Mouse (Mus musculus) right cerebral cortex, postnatal 14 days (tissue): ENCODE results near the gene Nckap5.

Experiments used
- DNase-seq: peaks from one replicate; pipeline ENCODE4 v3.0.0; 2022

Nckap5 gene

DNA sequence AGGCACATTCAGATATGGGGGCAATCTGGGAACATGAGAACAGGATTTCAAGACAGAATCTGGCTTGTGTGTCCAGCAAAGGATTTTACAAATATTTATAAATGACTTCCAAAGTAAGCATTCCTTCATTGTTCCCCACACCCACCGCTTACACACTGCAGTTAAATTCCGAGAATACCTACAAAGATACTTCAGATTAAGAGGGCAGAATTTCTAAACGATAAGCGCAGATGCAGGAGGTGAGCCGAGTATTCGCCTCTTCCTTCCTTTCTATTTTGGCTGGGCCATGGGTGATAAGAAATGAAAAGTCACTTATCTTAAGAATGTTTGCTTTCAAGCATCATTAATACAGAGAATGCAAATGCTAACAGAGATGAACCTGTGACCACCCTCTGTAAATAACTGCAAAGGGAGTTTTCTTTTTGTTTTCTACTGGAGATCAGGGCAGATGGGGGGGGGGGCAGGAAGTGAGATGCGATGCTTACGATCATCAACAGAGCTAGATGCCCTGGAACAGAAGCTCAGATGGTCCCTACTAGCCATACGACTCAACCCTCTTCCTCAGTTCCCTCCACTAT, 213.0 kb downstream of the Nckap5 start:
- no peak for DNase-seq

GRCm38 (mm10) chr1:126616964-126617363, 213.6 kb downstream of the Nckap5 start:
- no peak for DNase-seq

GRCm38 (mm10) chr1:126612916-126613315, 217.7 kb downstream of the Nckap5 start:
- no peak for DNase-seq

- DNase-seq = no peak
Observed at GRCm38 (mm10) chr1:126608586-126608985, 222.0 kb downstream of the Nckap5 start.

GRCm38 (mm10) chr1:126606189-126607080, 224.2 kb downstream of the Nckap5 start:
- no peak for DNase-seq

DNA sequence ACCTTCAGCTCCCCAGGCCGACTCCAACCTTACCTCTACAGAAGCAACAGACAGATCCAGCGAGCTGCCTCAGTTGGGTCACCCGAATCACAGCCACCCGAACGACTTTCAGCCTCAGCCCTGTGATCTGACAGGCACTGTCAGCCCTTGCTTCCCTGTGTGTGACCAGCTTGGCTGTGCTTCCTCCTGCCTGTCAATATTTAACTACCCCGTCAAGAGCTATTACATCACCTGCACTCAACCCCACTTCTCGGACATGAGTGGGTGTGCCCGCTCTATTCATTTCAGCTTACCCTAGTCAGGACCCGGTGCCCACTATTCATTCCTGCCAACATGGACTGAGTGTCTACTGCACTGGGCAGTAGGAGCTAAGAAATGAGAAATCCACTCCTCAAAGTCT, 226.0 kb downstream of the Nckap5 start:
- no peak for DNase-seq

- no peak for DNase-seq
Observed at GRCm38 (mm10) chr1:126603771-126604515, 226.7 kb downstream of the Nckap5 start.

DNA sequence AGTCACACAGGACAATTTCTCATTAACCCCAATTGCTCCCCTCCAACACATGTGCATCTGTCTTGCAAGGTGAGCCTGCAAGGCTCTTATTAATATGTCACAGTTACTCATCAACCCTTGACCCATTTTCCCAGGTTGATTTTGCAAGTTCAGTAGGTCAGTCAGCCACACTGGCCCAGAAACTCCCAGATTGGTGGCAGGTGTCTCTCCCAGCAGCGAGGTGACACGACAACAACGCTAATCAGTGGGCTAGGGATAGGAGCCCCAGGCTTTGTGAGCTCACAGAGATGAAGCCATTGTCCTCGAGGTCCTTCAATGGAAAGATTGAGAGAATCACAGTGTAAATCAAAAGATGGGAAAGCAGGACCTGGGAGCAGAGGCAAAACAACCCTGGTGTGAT, 230.0 kb downstream of the Nckap5 start:
- no peak for DNase-seq

GRCm38 (mm10) chr1:126597376-126597775, 233.2 kb downstream of the Nckap5 start:
- DNase-seq = peak; percentile 8

GRCm38 (mm10) chr1:126594796-126595195, 235.8 kb downstream of the Nckap5 start:
- no peak for DNase-seq

DNA sequence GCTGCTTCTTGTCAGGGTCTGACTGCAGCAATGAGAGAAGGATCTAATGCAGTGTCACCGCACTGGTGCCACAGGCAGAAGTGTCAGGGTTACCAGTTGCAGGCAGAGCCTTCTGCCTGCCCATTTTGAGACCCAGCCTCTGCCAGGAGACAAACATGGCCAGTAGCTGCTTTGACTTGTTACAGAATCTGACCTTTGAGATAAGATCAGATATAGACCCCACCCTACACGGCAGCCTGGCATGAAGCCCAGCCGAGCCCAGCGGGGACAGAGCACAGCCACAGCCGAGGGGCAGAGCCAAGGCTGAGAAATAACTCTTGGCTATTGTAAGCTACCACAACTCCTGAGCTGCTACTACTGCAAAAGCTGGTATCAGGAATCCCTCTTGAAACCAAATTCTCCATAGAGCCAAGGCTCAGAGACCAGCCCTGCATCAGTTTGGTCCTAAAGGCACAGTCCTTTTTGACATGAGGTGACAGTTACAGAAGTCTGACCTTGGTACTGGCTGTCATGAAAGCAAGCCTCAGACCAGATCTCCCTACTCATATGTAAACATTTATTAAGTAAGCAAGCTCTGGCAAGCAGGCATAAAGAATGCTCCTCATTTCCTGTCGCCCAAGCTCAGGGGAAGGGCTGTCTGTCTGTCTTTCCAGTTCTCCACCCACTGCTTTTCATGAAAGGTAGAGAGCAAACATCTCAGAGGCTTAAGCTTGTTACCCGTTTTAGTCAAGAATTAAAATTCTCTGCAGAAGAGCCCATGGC, 237.4 kb downstream of the Nckap5 start:
- DNase-seq = no peak

DNA sequence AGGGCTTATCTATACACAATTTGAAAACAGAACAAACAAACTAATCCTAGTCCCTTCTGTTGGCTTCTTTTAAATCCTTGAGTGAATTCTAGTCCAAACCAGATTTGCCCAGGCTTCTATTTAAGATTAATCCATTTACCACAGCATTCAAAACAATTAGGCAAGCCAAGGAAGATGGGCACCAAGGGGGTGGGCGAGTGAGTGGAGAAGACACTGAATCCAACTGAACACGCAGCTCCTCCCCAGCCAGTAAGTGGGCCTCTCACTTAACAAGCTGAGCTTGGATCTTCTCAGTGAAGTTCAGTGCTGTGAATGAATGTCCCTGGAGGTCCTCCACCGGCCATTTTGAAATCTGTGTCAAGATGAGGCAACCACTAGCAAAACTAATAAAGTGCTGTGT, 239.7 kb downstream of the Nckap5 start:
- DNase-seq = no peak

GRCm38 (mm10) chr1:126578163-126578562, 252.4 kb downstream of the Nckap5 start:
- no peak for DNase-seq

- DNase-seq = no peak
Observed at GRCm38 (mm10) chr1:126574295-126574694, 256.3 kb downstream of the Nckap5 start.

DNA sequence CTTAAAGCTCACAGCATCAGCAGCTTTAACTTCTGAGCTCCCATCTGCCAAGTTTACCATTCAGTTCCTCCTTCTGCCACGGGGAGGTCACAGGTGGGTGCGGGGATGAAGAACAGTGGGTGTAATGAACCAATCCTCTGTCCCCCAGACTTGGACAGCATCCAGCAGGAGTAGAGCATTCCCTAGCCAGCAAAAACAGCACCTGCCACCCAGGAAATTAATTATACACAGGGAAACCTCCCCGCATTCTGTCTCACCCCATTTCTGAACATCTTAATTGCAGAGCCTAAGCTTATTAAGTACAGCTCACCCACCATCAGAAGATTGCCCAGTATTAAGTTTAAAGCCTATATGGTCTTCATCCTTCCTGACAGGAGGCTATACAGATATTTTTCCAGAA, 256.9 kb downstream of the Nckap5 start:
- no peak for DNase-seq

- DNase-seq = no peak
Observed at GRCm38 (mm10) chr1:126573097-126573496, 257.5 kb downstream of the Nckap5 start.

DNA sequence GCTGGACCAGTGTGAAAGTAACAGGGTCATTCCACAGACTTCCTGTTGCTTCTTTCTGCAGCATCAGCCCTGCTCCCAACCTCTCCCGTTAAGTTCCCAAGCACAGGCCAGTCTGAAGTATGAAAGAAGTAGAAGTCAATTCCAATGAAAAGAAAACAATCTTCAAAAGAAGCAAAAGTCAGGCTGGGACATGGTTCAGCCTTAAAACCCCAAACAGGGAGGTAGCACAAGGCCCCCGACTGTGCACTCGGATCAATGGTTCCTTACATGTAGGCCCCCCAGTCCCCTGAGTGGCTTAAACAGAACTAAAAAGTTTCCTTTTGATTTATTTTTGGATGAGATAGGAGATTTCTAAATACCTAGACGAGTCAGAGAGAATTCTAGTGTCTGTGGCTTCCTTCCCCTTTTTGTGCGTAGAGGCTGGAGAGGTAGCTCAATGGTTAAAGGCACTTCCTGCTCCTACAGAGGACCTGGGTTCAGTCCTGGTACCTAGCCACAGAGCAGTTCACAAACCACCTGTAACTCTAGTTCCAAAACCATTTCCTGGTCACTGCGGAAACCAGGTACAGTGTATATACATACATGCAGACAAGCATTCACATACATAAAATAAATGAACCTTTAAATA, 260.9 kb downstream of the Nckap5 start:
- DNase-seq = no peak

DNA sequence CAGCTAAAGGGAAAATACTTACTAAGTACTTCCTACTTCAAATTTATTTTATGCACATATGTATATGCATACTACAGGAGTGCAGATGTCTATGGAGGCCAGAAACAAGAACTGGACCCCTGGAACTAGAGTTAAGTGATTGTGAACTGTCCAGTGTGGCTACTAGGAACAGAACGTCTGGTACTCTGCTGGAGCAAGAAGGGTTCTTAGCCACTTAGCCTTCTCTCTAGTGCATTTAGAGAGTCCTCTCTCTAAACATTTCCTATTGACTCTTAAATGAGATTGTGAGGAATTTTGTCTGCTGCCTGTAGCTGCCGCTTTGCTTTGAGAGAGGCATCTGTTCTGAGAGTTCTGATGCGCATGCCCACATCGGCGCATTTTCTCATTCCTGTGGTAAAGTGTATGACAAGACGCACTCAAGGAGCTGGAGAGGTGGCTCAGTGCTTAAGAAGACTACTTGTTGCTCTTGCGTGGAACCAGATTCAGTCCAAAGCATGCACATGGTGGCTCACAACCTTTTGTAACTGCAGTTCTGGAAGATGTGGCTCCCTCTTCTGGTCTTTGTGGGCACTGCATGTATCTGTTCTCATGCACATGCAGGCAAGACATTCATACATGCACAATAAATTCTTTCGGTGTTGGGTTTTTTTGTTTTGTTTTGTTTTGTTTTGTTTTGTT, 261.9 kb downstream of the Nckap5 start:
- DNase-seq = peak; percentile 41

DNA sequence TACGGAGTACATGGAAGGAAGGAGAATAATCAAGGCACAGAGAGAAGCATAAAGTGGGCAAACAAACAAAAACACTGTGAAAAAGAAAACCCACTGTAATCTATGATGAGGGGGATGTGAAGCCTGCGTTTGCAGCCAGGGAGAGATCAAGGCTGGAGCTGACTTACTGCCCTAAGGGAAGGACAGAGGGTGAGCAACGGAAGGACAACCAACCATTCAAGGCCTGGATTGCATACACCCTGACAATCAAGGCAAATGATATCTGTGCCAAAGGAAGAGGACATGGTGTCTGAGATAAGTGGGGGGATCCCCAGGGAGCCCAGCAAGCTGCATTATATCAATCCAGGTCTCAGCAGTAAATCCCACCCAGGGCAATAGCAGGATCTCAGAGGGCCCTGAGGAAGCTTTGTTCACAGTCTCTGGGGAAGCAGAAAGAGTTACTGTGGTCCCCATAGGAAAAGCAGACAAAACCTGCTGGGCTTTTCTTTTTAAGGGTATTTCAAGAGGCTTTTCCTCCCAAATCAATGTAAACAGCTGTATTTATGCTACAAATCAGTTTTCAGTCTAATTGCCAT, 265.4 kb downstream of the Nckap5 start:
- no peak for DNase-seq

DNA sequence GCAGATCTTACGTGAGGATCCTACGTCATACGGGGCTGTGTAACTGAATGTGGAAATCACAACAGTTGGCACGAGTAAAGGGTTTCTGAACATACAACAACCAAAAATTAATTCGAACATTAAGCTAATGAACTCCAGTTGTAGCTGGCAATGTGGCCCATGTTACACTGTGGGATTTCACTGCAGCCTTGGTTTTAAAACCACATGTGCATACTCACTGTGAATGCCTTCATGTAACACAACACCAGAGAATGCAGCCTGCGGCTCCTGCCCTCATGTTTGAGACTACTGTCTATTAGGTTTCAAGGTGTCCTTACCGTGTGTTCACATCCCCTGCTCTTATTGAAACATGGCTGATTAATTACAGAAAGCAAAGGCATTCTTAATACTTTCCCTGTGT, 269.7 kb downstream of the Nckap5 start:
- no peak for DNase-seq

DNA sequence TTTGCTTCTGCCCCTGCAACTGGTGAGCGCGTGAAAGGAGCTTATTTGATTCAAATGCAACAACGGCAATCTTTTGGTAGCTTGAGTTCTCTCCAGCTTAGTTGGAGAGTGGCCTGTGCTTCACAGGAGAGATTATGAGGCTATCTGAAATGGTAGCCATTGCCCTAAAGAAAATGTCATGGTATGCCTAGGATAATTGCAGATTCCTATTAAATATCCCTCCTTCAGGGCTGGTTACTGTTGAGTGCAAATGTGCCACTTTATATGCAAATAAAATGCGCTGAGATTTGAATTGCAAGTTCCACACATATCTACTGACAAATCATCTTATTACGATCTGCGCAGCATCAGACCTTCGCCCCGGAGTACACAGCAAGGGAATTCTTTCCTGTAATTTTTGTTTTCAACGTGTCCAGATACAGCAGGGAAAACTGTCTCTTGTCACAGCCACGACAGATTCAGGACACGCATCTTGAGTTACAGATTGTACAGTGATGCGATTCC, 272.8 kb downstream of the Nckap5 start:
- DNase-seq = no peak
